Mouse (Mus musculus) mature B cell (primary cell): Measurements from ENCODE around the gene Nbas.

Experiments used
- in situ Hi-C: fragments of 300-500 bp; cut with MboI; formaldehyde crosslinking; loops from 2 replicates; pipeline ENCODE4 v1.14.3; 2019

Nbas gene

GRCm38 (mm10) chr12:13389644-13390043, 120.7 kb downstream of the Nbas start:
- in situ Hi-C loops: no loop called here

GRCm38 (mm10) chr12:13410191-13410590, 141.3 kb downstream of the Nbas start:
- in situ Hi-C loops: no loop called here

- in situ Hi-C loops: no loop called here
Measured at GRCm38 (mm10) chr12:13418651-13419050, 149.7 kb downstream of the Nbas start.

GRCm38 (mm10) chr12:13430219-13430618, 161.3 kb downstream of the Nbas start:
- in situ Hi-C loops: no loop called here

- in situ Hi-C loops: no loop called here
Measured at GRCm38 (mm10) chr12:13444653-13445431, 175.9 kb downstream of the Nbas start.

GRCm38 (mm10) chr12:13445486-13446065, 176.6 kb downstream of the Nbas start:
- in situ Hi-C loops: no loop called here

GRCm38 (mm10) chr12:13448916-13449315, 180.0 kb downstream of the Nbas start:
- in situ Hi-C loops: no loop called here

- in situ Hi-C loops: no loop called here
Measured at GRCm38 (mm10) chr12:13452050-13452449, 183.1 kb downstream of the Nbas start.

- in situ Hi-C loops: no loop called here
Measured at GRCm38 (mm10) chr12:13460223-13460853, 191.4 kb downstream of the Nbas start.

- in situ Hi-C loops: no loop called here
Measured at GRCm38 (mm10) chr12:13461558-13462153, 192.7 kb downstream of the Nbas start.

- in situ Hi-C loops: no loop called here
Measured at GRCm38 (mm10) chr12:13462397-13462796, 193.5 kb downstream of the Nbas start.

GRCm38 (mm10) chr12:13465554-13465953, 196.6 kb downstream of the Nbas start:
- in situ Hi-C loops: no loop called here

- in situ Hi-C loops: no loop called here
Measured at GRCm38 (mm10) chr12:13474881-13475280, 205.9 kb downstream of the Nbas start.

- in situ Hi-C loops: no loop called here
Measured at GRCm38 (mm10) chr12:13479163-13479562, 210.2 kb downstream of the Nbas start.

- in situ Hi-C loops: no loop called here
Measured at GRCm38 (mm10) chr12:13486278-13486677, 217.3 kb downstream of the Nbas start.

- in situ Hi-C loops: no loop called here
Measured at GRCm38 (mm10) chr12:13497211-13497610, 228.3 kb downstream of the Nbas start.

GRCm38 (mm10) chr12:13499237-13499889, 230.4 kb downstream of the Nbas start:
- in situ Hi-C loops: no loop called here

GRCm38 (mm10) chr12:13500191-13500590, 231.3 kb downstream of the Nbas start:
- in situ Hi-C loops: no loop called here

GRCm38 (mm10) chr12:13504771-13505444, 236.0 kb downstream of the Nbas start:
- in situ Hi-C loops: no loop called here

- in situ Hi-C loops: no loop called here
Measured at GRCm38 (mm10) chr12:13518082-13518481, 249.1 kb downstream of the Nbas start.

GRCm38 (mm10) chr12:13519413-13519812, 250.5 kb downstream of the Nbas start:
- in situ Hi-C loops: no loop called here
